ENCODE assay signal across 9 mouse cellular contexts in the genomic region with DNA sequence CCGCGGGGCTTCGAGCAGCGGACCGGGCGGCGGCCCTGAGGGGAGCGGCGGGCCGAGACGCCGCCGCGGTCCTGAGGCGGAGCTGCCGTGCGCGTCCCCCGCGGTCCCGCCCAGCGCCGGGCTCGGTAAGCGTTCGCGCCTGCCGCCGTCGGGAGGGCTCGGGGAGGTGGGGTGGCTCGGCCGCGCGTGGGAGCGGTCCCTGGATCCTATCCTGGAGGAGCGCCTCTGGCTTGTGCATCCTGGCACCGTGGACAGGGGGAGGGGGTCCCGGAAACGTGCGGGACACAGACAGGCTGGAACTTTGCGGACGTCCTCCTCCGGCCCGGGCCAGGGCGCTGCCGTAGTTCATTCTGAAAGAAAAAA. TPM values are rescaled to one million over a fixed set of nuclear protein-coding genes. Genes with fewer than 3 reads are reported as not detected.
A peak's percentile ranks its signal among the peaks of the same experiment; 100 is the strongest.
DNase-seq lines count a peak whose midpoint lies in the region; ATAC-seq and TF ChIP-seq lines count a peak whose summit lies in the region.
"Had no signal": no experiment of that assay in that cellular context is flagged by ENCODE, and none has a peak within 500 bp of the region (broad histone marks: within the 10 kb centered on the region; RNA-seq: fewer than 3 reads in every experiment).

No protein-coding gene starts in this region.

- peaks cover 28% of the 10 kb centered on the region for H3K4me1 ChIP-seq in embryonic facial prominence, embryonic 10.5 days
- H3K4me1 ChIP-seq in limb, embryonic 14.5 days (ENCODE audit: control insufficient read depth, insufficient read depth, low read length), result peaks cover 13% of the 10 kb centered on the region
- peaks cover 45% of the 10 kb centered on the region for H3K4me1 ChIP-seq in midbrain, embryonic 13.5 days (replicated peaks)

- peak overlapping the region; percentile 95 for H3K4me3 ChIP-seq in embryonic facial prominence, embryonic 10.5 days
- H3K4me3 ChIP-seq in limb, embryonic 14.5 days (replicated peaks; ENCODE audit: low read length), result peak overlapping the region; percentile 92
- peak overlapping the region; percentile 73 for H3K4me3 ChIP-seq in midbrain, embryonic 13.5 days (replicated peaks)

- peaks cover 25% of the 10 kb centered on the region for H3K27me3 ChIP-seq in embryonic facial prominence, embryonic 10.5 days (replicated peaks; ENCODE audit: low read depth, poor library complexity, severe bottlenecking)
- H3K27me3 ChIP-seq in limb, embryonic 14.5 days (ENCODE audit: control insufficient read depth, insufficient read depth, low read length), result no peaks in the 10 kb centered on the region
- H3K27me3 ChIP-seq in midbrain, embryonic 13.5 days, result peaks cover 15% of the 10 kb centered on the region

- H3K4me2 ChIP-seq in limb, embryonic 14.5 days (replicated peaks; ENCODE audit: low read depth, low read length, severe bottlenecking), result peak overlapping the region; percentile 88
- peak overlapping the region; percentile 88 for H3K4me2 ChIP-seq in midbrain, embryonic 13.5 days (replicated peaks)

- no peaks in the 10 kb centered on the region for H3K9me3 ChIP-seq in embryonic facial prominence, embryonic 10.5 days
- no peaks in the 10 kb centered on the region for H3K9me3 ChIP-seq in limb, embryonic 14.5 days (ENCODE audit: control insufficient read depth, low read length)
- H3K9me3 ChIP-seq in midbrain, embryonic 13.5 days, result no peaks in the 10 kb centered on the region

- peak; percentile 43 for DNase-seq in retina, postnatal 7 days (ENCODE audit: low read depth, low spot score)
- no peak for DNase-seq in retina, embryonic 14.5 days (ENCODE audit: low spot score)
- no peak for DNase-seq in embryonic facial prominence, embryonic 10.5 days (ENCODE audit: low spot score)
- DNase-seq in kidney, adult 8-10 months, result peak; percentile 38 to 60
- peak; percentile 18 for DNase-seq in limb, embryonic 14.5 days (ENCODE audit: low spot score)
- peak; percentile 75 to 89 for DNase-seq in spleen, postnatal 4 days (ENCODE audit: low spot score in 2 of 2)

- peaks cover 3% of the 10 kb centered on the region for H3K36me3 ChIP-seq in embryonic facial prominence, embryonic 10.5 days (replicated peaks)
- H3K36me3 ChIP-seq in limb, embryonic 14.5 days (ENCODE audit: control insufficient read depth, insufficient read depth, low read length), result peaks cover 3% of the 10 kb centered on the region; the same call in 1 of the 2 replicates
- peaks cover 5% of the 10 kb centered on the region; the same call in 1 of the 2 replicates for H3K36me3 ChIP-seq in midbrain, embryonic 13.5 days

- TF ChIP-seq POLR2A in limb, embryonic 14.5 days (IDR thresholded peaks at IDR 0.05; ENCODE audit: borderline replicate concordance, extremely low read depth, insufficient read depth, insufficient read length), result no peak

- under 1% methylated on average over 47 of the region's 47 CpGs for WGBS in embryonic facial prominence, embryonic 10.5 days
- WGBS in limb, embryonic 14.5 days, result 0% methylated on average over 20 of the region's 47 CpGs
- WGBS in midbrain, embryonic 13.5 days, result under 1% methylated on average over 39 of the region's 47 CpGs

- peak overlapping the region; percentile 92 for H3K27ac ChIP-seq in embryonic facial prominence, embryonic 10.5 days (replicated peaks)
- H3K27ac ChIP-seq in limb, embryonic 14.5 days (replicated peaks; ENCODE audit: low read depth, low read length), result peak overlapping the region; percentile 76
- peak overlapping the region; percentile 87 for H3K27ac ChIP-seq in midbrain, embryonic 13.5 days

- ATAC-seq in granulocyte monocyte progenitor cell, adult 5-6 weeks (replicated peaks; ENCODE audit: poor library complexity, severe bottlenecking), result peak; percentile 50
- peak; percentile 84 for ATAC-seq in limb, embryonic 14.5 days (ENCODE audit: low FRiP score, low read depth)
- ATAC-seq in midbrain, embryonic 13.5 days, result peak; percentile 90

- peak overlapping the region; percentile 88 for H3K9ac ChIP-seq in limb, embryonic 14.5 days (ENCODE audit: low read depth, low read length, severe bottlenecking)
- H3K9ac ChIP-seq in midbrain, embryonic 13.5 days (replicated peaks), result peak overlapping the region; percentile 95

RNA-seq across cellular contexts. Expression of a gene that starts 0.3 kb away (rescaled TPM):
- 81.1 and 82.7 TPM in 2 replicates for polyA plus RNA-seq in embryonic facial prominence, embryonic 10.5 days (2016; fragmentation: Nextera tagmentation; extraction: Ambion mirVana)
- total RNA-seq in granulocyte monocyte progenitor cell, adult 5-6 weeks (2014; fragmentation: Nextera tagmentation), result 68.9 and 76.2 TPM in 2 replicates
- 118 and 138 TPM in 2 replicates for total RNA-seq in granulocyte monocyte progenitor cell, adult 5-6 weeks (2017)
- polyA plus RNA-seq in limb, embryonic 14.5 days (2012; rRNA removed), result 81.7 and 94.9 TPM in 2 replicates
- polyA plus RNA-seq in limb, embryonic 14.5 days (2014; fragmentation: Nextera tagmentation; extraction: Ambion mirVana), result 118 and 124 TPM in 2 replicates
- 112 and 126 TPM in 2 replicates for polyA plus RNA-seq in midbrain, embryonic 13.5 days (2015; fragmentation: Nextera tagmentation; extraction: Ambion mirVana)

RNA-seq across cellular contexts. Expression of a gene that starts 25.9 kb away (rescaled TPM):
- 13.9 and 14.0 TPM in 2 replicates for polyA plus RNA-seq in embryonic facial prominence, embryonic 10.5 days (2016; fragmentation: Nextera tagmentation; extraction: Ambion mirVana)
- 13.0 and 14.9 TPM in 2 replicates for total RNA-seq in granulocyte monocyte progenitor cell, adult 5-6 weeks (2014; fragmentation: Nextera tagmentation)
- total RNA-seq in granulocyte monocyte progenitor cell, adult 5-6 weeks (2017), result 13.6 and 17.2 TPM in 2 replicates
- 57.5 and 64.1 TPM in 2 replicates for polyA plus RNA-seq in limb, embryonic 14.5 days (2012; rRNA removed)
- 13.0 and 13.2 TPM in 2 replicates for polyA plus RNA-seq in limb, embryonic 14.5 days (2014; fragmentation: Nextera tagmentation; extraction: Ambion mirVana)
- polyA plus RNA-seq in midbrain, embryonic 13.5 days (2015; fragmentation: Nextera tagmentation; extraction: Ambion mirVana), result 10.8 and 11.9 TPM in 2 replicates

RNA-seq across cellular contexts. Expression of a gene that starts 26.3 kb away (rescaled TPM):
- polyA plus RNA-seq in embryonic facial prominence, embryonic 10.5 days (2016; fragmentation: Nextera tagmentation; extraction: Ambion mirVana), result 112 and 122 TPM in 2 replicates
- total RNA-seq in granulocyte monocyte progenitor cell, adult 5-6 weeks (2014; fragmentation: Nextera tagmentation), result 128 and 155 TPM in 2 replicates
- total RNA-seq in granulocyte monocyte progenitor cell, adult 5-6 weeks (2017), result 129 and 167 TPM in 2 replicates
- polyA plus RNA-seq in limb, embryonic 14.5 days (2012; rRNA removed), result 148 and 170 TPM in 2 replicates
- polyA plus RNA-seq in limb, embryonic 14.5 days (2014; fragmentation: Nextera tagmentation; extraction: Ambion mirVana), result 67.0 and 82.3 TPM in 2 replicates
- polyA plus RNA-seq in midbrain, embryonic 13.5 days (2015; fragmentation: Nextera tagmentation; extraction: Ambion mirVana), result 112 and 124 TPM in 2 replicates

RNA-seq across cellular contexts. Expression of a gene that starts 44.1 kb away (rescaled TPM):
- polyA plus RNA-seq in embryonic facial prominence, embryonic 10.5 days (2016; fragmentation: Nextera tagmentation; extraction: Ambion mirVana), result not detected in 2 replicates
- total RNA-seq in granulocyte monocyte progenitor cell, adult 5-6 weeks (2014; fragmentation: Nextera tagmentation), result not detected in 2 replicates
- total RNA-seq in granulocyte monocyte progenitor cell, adult 5-6 weeks (2017), result not detected in 2 replicates
- not detected in 2 replicates for polyA plus RNA-seq in limb, embryonic 14.5 days (2012; rRNA removed)
- polyA plus RNA-seq in limb, embryonic 14.5 days (2014; fragmentation: Nextera tagmentation; extraction: Ambion mirVana), result not detected in 2 replicates
- not detected in 2 replicates for polyA plus RNA-seq in midbrain, embryonic 13.5 days (2015; fragmentation: Nextera tagmentation; extraction: Ambion mirVana)
- total RNA-seq: layer of hippocampus, postnatal 25 days had no signal

RNA-seq across cellular contexts. Expression of a gene that starts 45.4 kb away (rescaled TPM):
- polyA plus RNA-seq in embryonic facial prominence, embryonic 10.5 days (2016; fragmentation: Nextera tagmentation; extraction: Ambion mirVana), result not detected in 2 replicates
- not detected in 2 replicates for total RNA-seq in granulocyte monocyte progenitor cell, adult 5-6 weeks (2014; fragmentation: Nextera tagmentation)
- not detected in 2 replicates for total RNA-seq in granulocyte monocyte progenitor cell, adult 5-6 weeks (2017)
- polyA plus RNA-seq in limb, embryonic 14.5 days (2012; rRNA removed), result not detected in 2 replicates
- not detected in 2 replicates for polyA plus RNA-seq in limb, embryonic 14.5 days (2014; fragmentation: Nextera tagmentation; extraction: Ambion mirVana)
- polyA plus RNA-seq in midbrain, embryonic 13.5 days (2015; fragmentation: Nextera tagmentation; extraction: Ambion mirVana), result 0.46 and 0.58 TPM in 2 replicates
- total RNA-seq: layer of hippocampus, postnatal 25 days had no signal

Comparison
In these comparisons a context has a peak if more than half of its experiments do, and no peak if none do; other contexts are left out.
1. DNase-seq: peak in retina, postnatal 7 days (single experiment), kidney, adult 8-10 months (2 of 2), limb, embryonic 14.5 days (single experiment) and spleen, postnatal 4 days (2 of 2); none in retina, embryonic 14.5 days (single experiment) and embryonic facial prominence, embryonic 10.5 days (single experiment).
2. Peak in every context shown above with its lines, with median percentiles within 50 percentile points of each other: H3K27ac ChIP-seq, H3K4me3 ChIP-seq and ATAC-seq.